Mouse (Mus musculus): ENCODE measurements around the gene Tes.
A peak's percentile ranks its signal among the peaks of the same experiment; 100 is the strongest.

Tes gene

GRCm38 (mm10) chr6:17152551-17152950 lies 87.6 kb downstream of the Tes start:
- DNase-seq (ENCODE audit: low read depth, low spot score), result peak; percentile 27
